Mouse (Mus musculus) kidney, adult 2 months (tissue): Measurements from ENCODE around the gene Cradd. TPM values are rescaled to one million over a fixed set of nuclear protein-coding genes. Genes with fewer than 3 reads are reported as not detected.

ENCODE experiments used
- DNase-seq: peaks from one replicate; pipeline ENCODE4 v3.0.0; 2021
- H3K27ac ChIP-seq: fragments of 200-500 bp; 2 replicates; pipeline ENCODE4 v1.5.1; 2012; ENCODE audit warnings: low read depth, low read length, control low read depth, inconsistent platforms; ENCODE audit not compliant: insufficient read depth
- H3K27me3 ChIP-seq: fragments of 200-500 bp; replicated peaks from 2 replicates; pipeline ENCODE4 v1.6.1; 2012; ENCODE audit warnings: mild to moderate bottlenecking, moderate library complexity, low read length, inconsistent platforms; ENCODE audit not compliant: control insufficient read depth, insufficient read depth
- H3K36me3 ChIP-seq: fragments of 200-500 bp; 2 replicates; pipeline ENCODE4 v1.6.1; 2012; ENCODE audit warnings: mild to moderate bottlenecking, moderate library complexity, low read length, inconsistent platforms; ENCODE audit not compliant: control insufficient read depth, insufficient read depth
- H3K4me1 ChIP-seq: fragments of 200-500 bp; 2 replicates; pipeline ENCODE4 v1.6.1; 2011; ENCODE audit warnings: low read length; ENCODE audit not compliant: control insufficient read depth, insufficient read depth
- H3K4me3 ChIP-seq: fragments of 200-500 bp; 2 replicates; pipeline ENCODE4 v1.5.1; 2011; ENCODE audit warnings: mild to moderate bottlenecking, low read depth, low read length, control low read depth; ENCODE audit not compliant: insufficient read depth
- CTCF ChIP-seq: fragments of 200-500 bp; conservative IDR thresholded peaks from 2 replicates; pipeline ENCODE4 v1.5.1; 2011; ENCODE audit warnings: low read depth, mild to moderate bottlenecking, control low read depth, low read length, moderate library complexity, mixed read lengths; ENCODE audit not compliant: insufficient read depth, insufficient read length
- POLR2A ChIP-seq: fragments of 200-500 bp; IDR thresholded peaks from one replicate; pipeline ENCODE4 v1.6.1; 2011; ENCODE audit warnings: low read depth, low read length, control low read depth
- WGBS: fragments of 180-500 bp; shearing (Covaris S2); methylation state at CpG from one replicate; pipeline ENCODE4 v1.1.7; 2018; 5-methylcytosine and 5-hydroxymethylcytosine counted together
- polyA plus RNA-seq: library from polyadenylated mRNA; depleted of rRNA; stranded (reverse); fragments of >200 nt; gene quantifications from 2 replicates; pipeline ENCODE4 v1.2.3, GENCODE M21; 2012

The Cradd gene
- polyA plus RNA-seq, 1 experiment = 20.0 TPM

GRCm38 (mm10) chr10:95332596-95332995, 8.7 kb upstream of the Cradd start:
- Histone ChIP-seq H3K27me3 (no peaks in the 10 kb centered on the region), H3K4me1 (no peaks in the 10 kb centered on the region), H3K36me3 (no peaks in the 10 kb centered on the region), H3K4me3 (no peak overlapping the region), H3K27ac (no peak overlapping the region)
- DNase-seq = no peak
- TF ChIP-seq POLR2A (no peak), CTCF (no peak)
- WGBS = 86% methylated on average over 3 of the region's 3 CpGs

GRCm38 (mm10) chr10:95330375-95331363, 6.7 kb upstream of the Cradd start:
- Histone ChIP-seq H3K4me1 (no peaks in the 10 kb centered on the region), H3K27me3 (no peaks in the 10 kb centered on the region), H3K36me3 (no peaks in the 10 kb centered on the region), H3K27ac (no peak overlapping the region), H3K4me3 (no peak overlapping the region)
- WGBS = 76% methylated on average over 9 of the region's 9 CpGs
- no peak for DNase-seq
- TF ChIP-seq POLR2A (no peak), CTCF (no peak)

GRCm38 (mm10) chr10:95329884-95330283, 6.0 kb upstream of the Cradd start:
- Histone ChIP-seq H3K4me1 (no peaks in the 10 kb centered on the region), H3K27ac (no peak overlapping the region), H3K27me3 (no peaks in the 10 kb centered on the region), H3K4me3 (no peak overlapping the region), H3K36me3 (no peaks in the 10 kb centered on the region)
- WGBS = 84% methylated on average over 1 of the region's 1 CpGs
- no peak for DNase-seq
- TF ChIP-seq POLR2A (no peak), CTCF (no peak)

- Histone ChIP-seq H3K27me3 (no peaks in the 10 kb centered on the region), H3K4me1 (peaks cover 11% of the 10 kb centered on the region), H3K36me3 (no peaks in the 10 kb centered on the region; the same call in 1 of the 2 replicates), H3K27ac (no peak overlapping the region), H3K4me3 (no peak overlapping the region)
- DNase-seq = no peak
- no peak for TF ChIP-seq POLR2A
- TF ChIP-seq CTCF = no peak
- 28% methylated on average over 1 of the region's 1 CpGs for WGBS
These were observed 322 bp upstream of the Cradd start for GRCm38 (mm10) chr10:95324278-95324631.

- Histone ChIP-seq H3K27me3 (no peaks in the 10 kb centered on the region), H3K36me3 (no peaks in the 10 kb centered on the region; the same call in 1 of the 2 replicates), H3K4me1 (peaks cover 17% of the 10 kb centered on the region), H3K4me3 (no peak overlapping the region), H3K27ac (peak overlapping the region; percentile 21)
- TF ChIP-seq CTCF (no peak), POLR2A (no peak)
- DNase-seq = peak; percentile 84
- WGBS = 41% methylated on average over 20 of the region's 20 CpGs
These were observed 1.6 kb downstream of the Cradd start for GRCm38 (mm10) chr10:95322076-95323070.

- Histone ChIP-seq H3K36me3 (no peaks in the 10 kb centered on the region; the same call in 1 of the 2 replicates), H3K4me3 (no peak overlapping the region), H3K4me1 (peaks cover 21% of the 10 kb centered on the region), H3K27ac (no peak overlapping the region), H3K27me3 (no peaks in the 10 kb centered on the region)
- TF ChIP-seq POLR2A (no peak), CTCF (no peak)
- WGBS = 89% methylated on average over 13 of the region's 13 CpGs
- DNase-seq = no peak
These were observed 4.9 kb downstream of the Cradd start for GRCm38 (mm10) chr10:95319001-95319400.
